Mouse (Mus musculus): ENCODE results near the gene Phactr1. TPM values are rescaled to one million over a fixed set of nuclear protein-coding genes. Genes with fewer than 3 reads are reported as not detected.

The Phactr1 gene
- polyA plus RNA-seq, 1 experiment from 2014 or later = 7.9 TPM

DNA sequence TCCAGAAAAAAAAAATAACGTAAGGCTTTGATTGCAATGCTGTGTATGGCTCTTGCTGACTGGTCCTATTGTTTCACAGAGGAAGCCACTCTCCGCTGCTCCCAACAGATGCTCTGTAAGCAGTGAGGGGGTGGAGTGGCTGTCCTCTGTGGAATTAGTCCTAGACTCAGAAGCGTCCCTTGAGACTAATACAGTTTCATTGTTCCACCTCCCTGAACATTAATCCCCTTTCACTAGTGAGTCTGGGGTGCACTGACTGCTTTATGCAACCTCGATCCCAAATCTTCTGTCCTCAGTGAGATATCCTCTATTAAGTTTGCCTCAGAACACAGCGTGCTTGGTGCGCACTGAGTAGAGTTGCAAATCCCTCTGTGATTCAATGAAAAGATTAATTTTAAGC lies 91.9 kb downstream of the Phactr1 start:
- WGBS = 64% methylated on average over 6 of the region's 6 CpGs
- no peak overlapping the region for H3K9ac ChIP-seq

DNA sequence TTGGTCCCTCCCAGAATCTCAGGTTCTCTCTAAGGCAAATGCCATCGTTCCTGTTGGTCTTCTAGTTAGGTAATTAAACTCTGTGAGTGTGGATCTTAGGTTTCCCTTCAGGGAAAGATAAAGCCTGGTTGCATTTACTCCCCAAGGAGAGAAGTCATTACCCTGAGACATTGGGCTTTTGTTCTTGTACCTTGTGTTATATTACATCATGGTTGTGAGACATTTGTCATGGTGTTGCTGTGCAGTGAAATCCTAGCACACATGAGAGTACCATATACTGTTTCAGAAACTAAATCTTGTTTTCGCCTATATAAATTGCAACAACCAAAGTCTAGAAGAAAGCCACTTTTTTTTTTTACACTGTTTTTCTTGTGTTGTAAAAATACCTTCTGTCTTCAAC lies 93.6 kb downstream of the Phactr1 start:
- Histone ChIP-seq H3K27me3 (replicated peaks) (no peaks in the 10 kb centered on the region), H3K4me1 (no peaks in the 10 kb centered on the region), H3K9ac (no peak overlapping the region), H3K4me3 (replicated peaks) (no peak overlapping the region), H3K4me2 (no peak overlapping the region), H3K36me3 (no peaks in the 10 kb centered on the region), H3K27ac (no peak overlapping the region), H3K9me3 (no peaks in the 10 kb centered on the region)
- no peak for ATAC-seq (ENCODE audit: insufficient read depth, low FRiP score, low read depth)
- WGBS = 63% methylated on average over 2 of the region's 2 CpGs

More for the DNA sequence above, 91.9 kb downstream of the Phactr1 start:
- Histone ChIP-seq H3K4me1 (no peaks in the 10 kb centered on the region), H3K36me3 (no peaks in the 10 kb centered on the region), H3K4me3 (replicated peaks) (no peak overlapping the region), H3K9me3 (no peaks in the 10 kb centered on the region), H3K27me3 (replicated peaks) (no peaks in the 10 kb centered on the region), H3K27ac (no peak overlapping the region), H3K4me2 (no peak overlapping the region)
- no peak for ATAC-seq (ENCODE audit: insufficient read depth, low FRiP score, low read depth)

DNA sequence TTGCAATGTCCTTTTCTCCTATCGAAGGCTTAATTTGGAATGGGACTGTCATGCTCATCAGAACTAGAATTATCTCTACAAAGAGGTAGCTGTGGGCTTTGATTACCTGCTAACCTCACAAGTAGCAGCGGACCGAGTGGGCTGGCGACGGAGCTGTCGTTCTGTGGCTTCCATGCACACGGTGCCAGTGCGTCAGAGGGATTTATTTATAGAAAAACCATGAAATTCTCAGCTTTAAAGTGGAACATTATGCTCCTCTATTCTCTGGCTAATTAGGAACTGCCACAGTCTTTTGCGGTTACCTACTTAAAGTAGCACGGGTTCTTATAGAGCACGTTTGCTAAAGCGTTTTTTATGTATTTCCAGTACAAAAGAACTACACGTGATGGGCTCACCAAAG lies 101.7 kb downstream of the Phactr1 start:
- Histone ChIP-seq H3K9me3 (no peaks in the 10 kb centered on the region), H3K36me3 (no peaks in the 10 kb centered on the region), H3K4me1 (no peaks in the 10 kb centered on the region), H3K4me2 (no peak overlapping the region), H3K27me3 (replicated peaks) (no peaks in the 10 kb centered on the region), H3K4me3 (replicated peaks) (no peak overlapping the region), H3K9ac (no peak overlapping the region), H3K27ac (no peak overlapping the region)
- 85% methylated on average over 13 of the region's 13 CpGs for WGBS
- ATAC-seq (ENCODE audit: insufficient read depth, low FRiP score, low read depth) = no peak

DNA sequence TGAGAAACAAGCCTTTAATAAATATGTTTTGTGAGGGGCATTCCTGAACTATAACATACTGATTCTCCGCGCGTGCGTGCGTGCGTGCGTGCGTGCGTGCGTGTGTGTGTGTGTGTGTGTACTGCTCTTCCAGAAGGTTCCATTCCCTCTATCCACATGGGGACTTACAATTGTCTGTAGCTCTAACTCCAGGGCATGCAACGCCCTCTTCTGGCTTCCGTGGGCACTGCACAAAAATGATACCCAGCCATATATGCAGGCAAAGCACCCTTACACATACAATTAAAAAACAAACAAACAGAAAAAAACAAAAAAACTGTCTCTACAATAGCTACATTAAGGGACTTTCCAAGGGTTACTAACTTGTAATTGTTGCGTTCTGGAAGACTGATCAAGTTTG lies 108.8 kb downstream of the Phactr1 start:
- Histone ChIP-seq H3K4me3 (replicated peaks) (no peak overlapping the region), H3K4me2 (no peak overlapping the region), H3K9ac (no peak overlapping the region), H3K9me3 (no peaks in the 10 kb centered on the region), H3K36me3 (no peaks in the 10 kb centered on the region), H3K27me3 (replicated peaks) (no peaks in the 10 kb centered on the region), H3K27ac (no peak overlapping the region), H3K4me1 (no peaks in the 10 kb centered on the region)
- ATAC-seq (ENCODE audit: insufficient read depth, low FRiP score, low read depth) = no peak
- WGBS = 90% methylated on average over 13 of the region's 13 CpGs

DNA sequence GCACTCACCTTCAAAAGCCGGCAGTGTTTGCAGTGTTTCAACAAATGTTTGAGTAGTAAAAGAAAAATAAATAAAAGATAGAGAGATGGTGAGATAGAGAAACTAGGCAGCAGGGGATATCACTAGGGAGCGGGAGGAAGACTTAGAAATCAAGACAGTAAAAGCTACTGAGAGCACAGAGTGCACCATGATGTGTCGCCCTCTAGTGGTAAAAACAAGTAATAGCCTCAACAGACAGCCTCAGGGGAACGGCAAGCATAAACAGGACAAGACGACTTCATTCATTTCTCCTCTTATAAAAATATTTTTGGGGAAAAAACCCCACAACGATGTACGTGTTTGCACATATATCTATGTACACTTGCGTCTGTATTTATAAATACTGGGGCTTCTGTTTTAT lies 111.9 kb downstream of the Phactr1 start:
- Histone ChIP-seq H3K9me3 (no peaks in the 10 kb centered on the region), H3K4me1 (no peaks in the 10 kb centered on the region), H3K36me3 (no peaks in the 10 kb centered on the region), H3K4me3 (replicated peaks) (no peak overlapping the region), H3K9ac (no peak overlapping the region), H3K4me2 (peak overlapping the region; percentile 23), H3K27ac (no peak overlapping the region), H3K27me3 (replicated peaks) (no peaks in the 10 kb centered on the region)
- 19% methylated on average over 8 of the region's 8 CpGs for WGBS
- no peak for ATAC-seq (ENCODE audit: insufficient read depth, low FRiP score, low read depth)

DNA sequence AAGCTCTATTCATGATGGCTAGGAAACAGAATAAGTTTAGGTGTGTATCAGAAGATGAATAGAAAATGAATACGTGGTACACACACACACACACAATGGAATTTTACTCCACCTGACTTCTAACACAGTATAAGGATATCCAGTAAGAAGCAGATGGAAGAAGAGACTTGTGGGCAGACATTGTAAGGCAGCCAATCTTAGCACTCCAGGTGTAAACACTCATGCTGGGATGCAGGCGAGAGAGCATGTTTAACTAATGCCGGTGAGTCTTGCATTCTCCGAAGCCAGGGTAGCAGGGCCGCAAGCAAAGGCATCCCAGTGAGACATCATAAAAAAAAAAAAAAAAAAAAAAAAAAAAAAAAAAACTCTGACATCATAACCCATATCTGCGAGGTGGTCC lies 120.1 kb downstream of the Phactr1 start:
- H3K27me3 ChIP-seq (replicated peaks) = no peaks in the 10 kb centered on the region
- H3K9me3 ChIP-seq = no peaks in the 10 kb centered on the region
- no peaks in the 10 kb centered on the region for H3K4me1 ChIP-seq
- no peak overlapping the region for H3K4me3 ChIP-seq (replicated peaks)
- WGBS = 70% methylated on average over 6 of the region's 6 CpGs
- H3K9ac ChIP-seq = no peak overlapping the region
- no peak for ATAC-seq (ENCODE audit: insufficient read depth, low FRiP score, low read depth)
- H3K36me3 ChIP-seq = no peaks in the 10 kb centered on the region
- no peak overlapping the region for H3K27ac ChIP-seq
- H3K4me2 ChIP-seq = no peak overlapping the region

DNA sequence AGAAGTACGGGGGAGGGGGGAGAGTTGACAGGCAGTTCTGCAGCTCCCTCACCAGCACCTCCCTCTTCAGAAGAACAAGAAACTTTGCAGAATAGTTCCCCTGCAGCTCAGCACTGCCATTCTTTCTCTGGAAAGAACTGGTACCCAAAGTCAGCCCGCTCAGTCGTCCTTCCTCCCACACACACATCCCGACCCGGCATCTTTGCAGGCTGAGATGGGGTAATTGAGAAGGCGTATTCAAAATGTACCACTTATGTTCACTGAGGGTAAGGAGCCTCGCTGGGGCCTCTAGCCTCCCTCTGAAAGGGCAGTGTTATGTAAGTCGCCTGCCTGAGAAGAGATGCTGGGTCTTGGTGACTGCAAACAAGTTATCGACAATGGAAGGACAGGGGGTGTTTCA lies 123.9 kb downstream of the Phactr1 start:
- no peak for ATAC-seq (ENCODE audit: insufficient read depth, low FRiP score, low read depth)

DNA sequence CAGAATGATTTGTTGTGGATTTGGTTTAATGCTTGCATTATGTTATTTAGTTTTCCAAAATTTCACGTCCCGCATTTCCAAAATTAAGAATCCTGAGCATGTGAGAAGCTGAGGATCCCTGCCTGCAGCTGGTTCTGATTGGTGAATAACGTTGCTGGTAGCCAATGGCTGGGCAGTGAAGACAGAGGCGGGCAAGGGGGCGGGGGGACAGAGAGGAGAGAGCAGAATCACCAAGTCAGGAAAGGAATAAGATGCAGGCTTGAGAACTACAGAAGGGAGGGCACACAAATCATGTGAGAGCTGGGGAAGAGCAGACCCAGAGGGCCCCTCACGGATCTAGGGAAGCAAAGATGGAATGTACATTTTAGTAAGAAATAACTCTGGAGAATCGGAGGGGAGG lies 132.3 kb downstream of the Phactr1 start:
- WGBS = 19% methylated on average over 7 of the region's 7 CpGs
- ATAC-seq (ENCODE audit: insufficient read depth, low FRiP score, low read depth) = peak; percentile 70; the same call in 1 of the 2 replicates
- Histone ChIP-seq H3K27me3 (replicated peaks) (no peaks in the 10 kb centered on the region), H3K4me2 (peak overlapping the region; percentile 42), H3K4me3 (replicated peaks) (peak overlapping the region; percentile 13; the same call in 1 of the 2 replicates), H3K27ac (no peak overlapping the region), H3K9me3 (no peaks in the 10 kb centered on the region), H3K9ac (no peak overlapping the region), H3K4me1 (no peaks in the 10 kb centered on the region), H3K36me3 (no peaks in the 10 kb centered on the region)

More for the DNA sequence above, 123.9 kb downstream of the Phactr1 start:
- Histone ChIP-seq H3K36me3 (no peaks in the 10 kb centered on the region), H3K27me3 (replicated peaks) (no peaks in the 10 kb centered on the region), H3K4me1 (no peaks in the 10 kb centered on the region), H3K27ac (no peak overlapping the region), H3K9ac (no peak overlapping the region), H3K4me2 (no peak overlapping the region), H3K4me3 (replicated peaks) (no peak overlapping the region), H3K9me3 (no peaks in the 10 kb centered on the region)
- 56% methylated on average over 9 of the region's 9 CpGs for whole genome bisulfite sequencing

DNA sequence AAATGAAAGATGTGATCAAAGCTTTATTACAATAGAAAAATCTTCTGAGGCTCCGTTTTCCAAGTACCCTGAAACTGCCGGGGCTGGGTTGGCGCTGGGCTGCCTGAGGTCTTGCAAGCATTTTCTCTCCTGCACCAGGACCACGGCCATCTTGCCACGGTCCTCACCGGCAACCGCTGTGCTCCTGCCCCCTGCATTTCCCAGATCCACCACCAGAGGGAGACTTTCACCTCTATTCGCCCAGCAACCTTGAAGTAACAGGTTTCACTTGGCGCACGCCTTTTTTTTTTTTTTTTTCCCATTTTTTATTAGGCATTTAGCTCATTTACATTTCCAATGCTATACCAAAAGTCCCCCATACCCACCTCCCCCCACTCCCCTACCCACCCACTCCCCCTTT lies 138.0 kb downstream of the Phactr1 start:
- no peak overlapping the region for H3K27ac ChIP-seq
- H3K4me1 ChIP-seq = no peaks in the 10 kb centered on the region
- no peaks in the 10 kb centered on the region for H3K27me3 ChIP-seq (replicated peaks)
- no peak overlapping the region for H3K9ac ChIP-seq
- H3K4me2 ChIP-seq = no peak overlapping the region
- WGBS = 51% methylated on average over 10 of the region's 10 CpGs
- no peaks in the 10 kb centered on the region for H3K36me3 ChIP-seq
- no peaks in the 10 kb centered on the region for H3K9me3 ChIP-seq
- ATAC-seq (ENCODE audit: insufficient read depth, low FRiP score, low read depth) = no peak
- H3K4me3 ChIP-seq (replicated peaks) = no peak overlapping the region

DNA sequence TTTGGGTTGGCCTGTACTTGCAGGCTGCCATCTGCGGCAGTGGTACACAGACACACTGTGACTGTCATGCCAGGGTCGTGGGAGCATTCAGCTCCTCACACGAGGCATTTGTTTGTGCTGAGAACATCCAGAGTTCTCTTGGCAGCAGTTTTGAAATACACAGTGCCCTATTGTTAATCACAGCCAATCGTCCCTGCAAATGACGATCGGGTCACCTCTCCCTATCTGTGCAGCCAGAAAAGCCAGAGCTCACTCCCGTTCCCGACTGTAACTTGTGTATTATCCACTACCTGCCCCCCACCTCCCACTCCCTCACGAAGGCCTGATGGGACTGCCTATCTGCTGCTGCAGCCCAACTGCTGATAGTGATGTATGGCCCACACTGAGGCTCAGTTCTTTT lies 140.1 kb downstream of the Phactr1 start:
- Histone ChIP-seq H3K27ac (no peak overlapping the region), H3K4me1 (no peaks in the 10 kb centered on the region), H3K4me3 (replicated peaks) (no peak overlapping the region), H3K9ac (no peak overlapping the region), H3K9me3 (no peaks in the 10 kb centered on the region), H3K4me2 (no peak overlapping the region), H3K27me3 (replicated peaks) (no peaks in the 10 kb centered on the region), H3K36me3 (no peaks in the 10 kb centered on the region)
- WGBS = 52% methylated on average over 9 of the region's 9 CpGs
- ATAC-seq (ENCODE audit: insufficient read depth, low FRiP score, low read depth) = 0 out of 2 replicates have a peak, but pooled peaks have one; percentile 31

DNA sequence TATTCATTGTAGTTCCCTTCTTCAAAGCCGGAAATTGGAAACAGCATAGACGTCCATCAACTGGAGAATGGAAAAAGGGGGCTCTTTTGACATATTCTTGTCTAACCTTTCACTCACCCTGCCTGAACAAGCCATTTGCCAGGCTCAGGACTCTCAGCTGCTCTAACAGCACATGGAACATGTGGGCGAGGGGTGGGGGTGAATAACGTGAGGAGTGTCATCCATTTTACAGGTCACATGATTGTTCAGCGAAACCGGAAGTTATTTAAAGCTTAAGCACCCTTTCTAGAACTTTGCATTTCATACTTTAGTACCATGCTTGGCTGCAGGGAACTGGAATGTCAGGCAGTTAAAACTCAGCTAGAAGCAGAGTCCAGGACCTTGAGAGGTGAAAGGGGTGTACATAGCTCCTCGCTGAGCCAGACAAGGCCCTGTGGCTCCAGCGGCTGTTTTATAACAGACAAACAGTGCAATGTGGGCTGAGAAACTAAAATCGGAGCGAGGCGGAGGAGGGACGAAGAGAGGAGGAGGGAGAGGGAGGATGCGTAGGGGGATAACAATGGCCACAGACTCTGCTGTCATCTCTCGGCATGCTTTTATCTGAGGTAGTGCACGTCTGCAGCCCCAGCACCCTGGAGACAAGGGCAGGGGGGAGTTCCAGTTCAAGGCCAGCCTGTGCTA lies 141.1 kb downstream of the Phactr1 start:
- H3K9ac ChIP-seq = no peak overlapping the region
- H3K27ac ChIP-seq = no peak overlapping the region
- H3K4me2 ChIP-seq = no peak overlapping the region; the same call in 1 of the 2 replicates
- H3K36me3 ChIP-seq = no peaks in the 10 kb centered on the region
- H3K4me3 ChIP-seq (replicated peaks) = no peak overlapping the region
- 54% methylated on average over 15 of the region's 15 CpGs for WGBS
- H3K27me3 ChIP-seq (replicated peaks) = no peaks in the 10 kb centered on the region
- no peaks in the 10 kb centered on the region for H3K9me3 ChIP-seq
- no peak for ATAC-seq (ENCODE audit: insufficient read depth, low FRiP score, low read depth)
- no peaks in the 10 kb centered on the region for H3K4me1 ChIP-seq

DNA sequence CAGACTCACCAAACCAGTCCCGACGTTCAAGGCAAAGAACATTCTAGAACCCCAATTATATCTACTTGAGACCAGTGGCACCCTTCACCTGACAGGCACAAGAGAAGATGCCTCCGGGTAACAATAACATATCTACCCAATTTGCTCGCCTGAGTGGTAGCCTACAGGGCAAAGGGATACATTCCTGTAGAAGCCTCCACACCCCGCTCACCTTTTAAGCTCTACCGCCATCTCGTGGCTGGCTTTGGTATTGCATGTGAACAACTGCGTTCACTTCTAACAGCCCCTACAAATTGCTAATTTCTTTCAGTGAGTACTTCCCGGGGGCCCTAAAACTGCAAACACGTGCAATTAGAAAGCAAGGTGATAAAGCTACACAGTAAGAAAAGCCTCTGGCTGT lies 142.1 kb downstream of the Phactr1 start:
- no peaks in the 10 kb centered on the region for H3K27me3 ChIP-seq (replicated peaks)
- H3K4me1 ChIP-seq = no peaks in the 10 kb centered on the region
- no peaks in the 10 kb centered on the region for H3K9me3 ChIP-seq
- WGBS = 22% methylated on average over 10 of the region's 10 CpGs
- H3K4me2 ChIP-seq = no peak overlapping the region
- no peak overlapping the region for H3K9ac ChIP-seq
- ATAC-seq (ENCODE audit: insufficient read depth, low FRiP score, low read depth) = no peak
- no peak overlapping the region for H3K27ac ChIP-seq
- no peak overlapping the region for H3K4me3 ChIP-seq (replicated peaks)
- H3K36me3 ChIP-seq = no peaks in the 10 kb centered on the region

DNA sequence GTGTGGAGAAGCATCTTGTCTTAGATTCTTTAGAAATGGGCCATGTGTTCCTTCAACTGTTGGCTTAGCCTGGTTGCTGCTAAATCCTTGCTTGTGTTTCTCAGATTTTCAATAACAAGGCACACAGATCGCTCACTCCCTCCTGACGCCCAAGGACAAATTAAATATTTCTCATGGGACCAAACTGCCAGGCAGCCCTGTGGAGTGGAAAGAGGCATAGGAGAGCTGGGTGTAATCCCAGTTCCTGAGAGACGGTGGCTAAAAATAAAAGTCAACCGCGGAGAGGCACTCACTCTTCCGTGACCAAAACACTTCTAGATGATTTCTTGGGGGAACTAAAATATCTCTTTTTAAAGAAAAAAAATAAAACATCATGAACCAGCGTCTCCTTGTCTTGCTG lies 143.5 kb downstream of the Phactr1 start:
- Histone ChIP-seq H3K27me3 (replicated peaks) (no peaks in the 10 kb centered on the region), H3K27ac (no peak overlapping the region), H3K4me2 (no peak overlapping the region), H3K4me1 (0 out of 2 replicates have a peak, but pooled peaks cover 2% of the 10 kb centered on the region), H3K9me3 (no peaks in the 10 kb centered on the region), H3K9ac (no peak overlapping the region), H3K36me3 (no peaks in the 10 kb centered on the region), H3K4me3 (replicated peaks) (no peak overlapping the region)
- ATAC-seq (ENCODE audit: insufficient read depth, low FRiP score, low read depth) = no peak
- 86% methylated on average over 7 of the region's 7 CpGs for WGBS

All from stomach, embryonic 15.5 days (tissue).